Mouse (Mus musculus): ENCODE data around the gene Gorasp2. TPM values are rescaled to one million over a fixed set of nuclear protein-coding genes. Genes with fewer than 3 reads are reported as not detected.

Gene Gorasp2
- polyA plus RNA-seq, 1 experiment from 2014 or later: 138 TPM

DNA sequence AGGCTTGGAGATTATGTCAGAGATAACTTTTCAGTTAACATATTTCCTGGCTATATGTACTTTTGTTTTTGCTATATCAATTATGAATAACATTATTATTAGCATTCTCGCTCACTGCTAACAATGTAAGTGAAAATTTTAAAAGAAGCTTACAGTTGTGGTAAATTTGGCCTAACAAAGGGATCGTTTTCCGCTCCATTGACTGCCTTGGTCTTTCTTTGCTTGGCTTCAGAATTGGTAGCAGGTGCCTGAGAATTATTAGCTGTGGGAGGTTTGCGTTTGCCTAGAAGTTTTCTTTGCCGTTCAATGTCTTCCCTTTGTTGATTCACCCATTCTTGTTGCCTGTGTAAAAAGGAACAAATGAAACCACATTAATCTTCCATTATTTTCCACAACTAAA lies 80.5 kb downstream of the Gorasp2 start:
- Histone ChIP-seq H3K27me3 (ENCODE audit: control insufficient read depth, insufficient read depth, low read length) (no peaks in the 10 kb centered on the region), H3K27ac (replicated peaks in 1 of 2; ENCODE audit: control insufficient read depth in 1 of 2, insufficient read depth in 1 of 2, low read depth in 2 of 2, low read length in 2 of 2) (no peak overlapping the region), H3K36me3 (ENCODE audit: control insufficient read depth, insufficient read depth, low read length) (peaks cover 82% of the 10 kb centered on the region), H3K4me1 (ENCODE audit: control insufficient read depth in 2 of 2, insufficient read depth in 2 of 2, low read length in 2 of 2) (no peaks in the 10 kb centered on the region), H3K9ac (ENCODE audit: low read length) (no peak overlapping the region), H3K9me3 (ENCODE audit: control insufficient read depth, low read length) (no peaks in the 10 kb centered on the region), H3K4me3 (ENCODE audit: control insufficient read depth in 1 of 2, insufficient read depth in 1 of 2, low read depth in 1 of 2, low read length in 2 of 2) (no peak overlapping the region), H3K4me2 (ENCODE audit: low read length) (no peak overlapping the region)
- ATAC-seq (ENCODE audit: insufficient number of reproducible peaks, insufficient read depth, low FRiP score, low read depth): no peak
- 92% methylated on average over 5 of the region's 5 CpGs for WGBS

GRCm38 (mm10) chr2:70742588-70742987 lies 81.2 kb downstream of the Gorasp2 start:
- Histone ChIP-seq H3K9me3 (ENCODE audit: control insufficient read depth, low read length) (no peaks in the 10 kb centered on the region), H3K4me1 (ENCODE audit: control insufficient read depth in 2 of 2, insufficient read depth in 2 of 2, low read length in 2 of 2) (no peaks in the 10 kb centered on the region), H3K4me3 (ENCODE audit: control insufficient read depth in 1 of 2, insufficient read depth in 1 of 2, low read depth in 1 of 2, low read length in 2 of 2) (no peak overlapping the region), H3K27me3 (ENCODE audit: control insufficient read depth, insufficient read depth, low read length) (no peaks in the 10 kb centered on the region), H3K27ac (replicated peaks in 1 of 2; ENCODE audit: control insufficient read depth in 1 of 2, insufficient read depth in 1 of 2, low read depth in 2 of 2, low read length in 2 of 2) (no peak overlapping the region), H3K9ac (ENCODE audit: low read length) (no peak overlapping the region), H3K4me2 (ENCODE audit: low read length) (no peak overlapping the region), H3K36me3 (ENCODE audit: control insufficient read depth, insufficient read depth, low read length) (peaks cover 80% of the 10 kb centered on the region)
- WGBS: 73% methylated on average over 2 of the region's 2 CpGs
- ATAC-seq (ENCODE audit: insufficient number of reproducible peaks, insufficient read depth, low FRiP score, low read depth): no peak

GRCm38 (mm10) chr2:70751655-70752054 lies 90.3 kb downstream of the Gorasp2 start:
- H3K9me3 ChIP-seq (ENCODE audit: control insufficient read depth, low read length): no peaks in the 10 kb centered on the region
- H3K36me3 ChIP-seq (ENCODE audit: control insufficient read depth, insufficient read depth, low read length): peaks cover 52% of the 10 kb centered on the region
- no peaks in the 10 kb centered on the region for H3K27me3 ChIP-seq (ENCODE audit: control insufficient read depth, insufficient read depth, low read length)
- 95% methylated on average over 2 of the region's 2 CpGs for WGBS
- no peaks in the 10 kb centered on the region for H3K4me1 ChIP-seq (ENCODE audit: control insufficient read depth in 2 of 2, insufficient read depth in 2 of 2, low read length in 2 of 2)
- no peak for ATAC-seq (ENCODE audit: insufficient number of reproducible peaks, insufficient read depth, low FRiP score, low read depth)
- no peak overlapping the region for H3K4me3 ChIP-seq (ENCODE audit: control insufficient read depth in 1 of 2, insufficient read depth in 1 of 2, low read depth in 1 of 2, low read length in 2 of 2)
- H3K4me2 ChIP-seq (ENCODE audit: low read length): no peak overlapping the region
- no peak overlapping the region for H3K9ac ChIP-seq (ENCODE audit: low read length)
- no peak overlapping the region for H3K27ac ChIP-seq (replicated peaks in 1 of 2; ENCODE audit: control insufficient read depth in 1 of 2, insufficient read depth in 1 of 2, low read depth in 2 of 2, low read length in 2 of 2)

GRCm38 (mm10) chr2:70752149-70752548 lies 90.8 kb downstream of the Gorasp2 start:
- H3K36me3 ChIP-seq (ENCODE audit: control insufficient read depth, insufficient read depth, low read length): peaks cover 53% of the 10 kb centered on the region
- ATAC-seq (ENCODE audit: insufficient number of reproducible peaks, insufficient read depth, low FRiP score, low read depth): no peak
- H3K9ac ChIP-seq (ENCODE audit: low read length): no peak overlapping the region
- H3K27ac ChIP-seq (replicated peaks in 1 of 2; ENCODE audit: control insufficient read depth in 1 of 2, insufficient read depth in 1 of 2, low read depth in 2 of 2, low read length in 2 of 2): no peak overlapping the region
- H3K27me3 ChIP-seq (ENCODE audit: control insufficient read depth, insufficient read depth, low read length): no peaks in the 10 kb centered on the region
- no peaks in the 10 kb centered on the region for H3K9me3 ChIP-seq (ENCODE audit: control insufficient read depth, low read length)
- H3K4me1 ChIP-seq (ENCODE audit: control insufficient read depth in 2 of 2, insufficient read depth in 2 of 2, low read length in 2 of 2): no peaks in the 10 kb centered on the region
- no peak overlapping the region for H3K4me3 ChIP-seq (ENCODE audit: control insufficient read depth in 1 of 2, insufficient read depth in 1 of 2, low read depth in 1 of 2, low read length in 2 of 2)
- no peak overlapping the region for H3K4me2 ChIP-seq (ENCODE audit: low read length)
- 92% methylated on average over 5 of the region's 5 CpGs for WGBS

Other genes with a start within 250 kb of the Gorasp2 start
- 0.12 and 0.27 TPM in 2 replicates for gene Sp5, start 186.7 kb upstream of the Gorasp2 start, polyA plus RNA-seq (2014; fragmentation: Nextera tagmentation; extraction: Ambion mirVana)
- 0.36 and 1.0 TPM in 2 replicates for gene Erich2, start 152.8 kb upstream of the Gorasp2 start, polyA plus RNA-seq (2014; fragmentation: Nextera tagmentation; extraction: Ambion mirVana)
- gene Gad1, start 108.5 kb upstream of the Gorasp2 start, polyA plus RNA-seq (2014; fragmentation: Nextera tagmentation; extraction: Ambion mirVana): 0.23 and 0.26 TPM in 2 replicates
- 3.9 and 4.4 TPM in 2 replicates for gene Gm26558, start 532 bp downstream of the Gorasp2 start, polyA plus RNA-seq (2014; fragmentation: Nextera tagmentation; extraction: Ambion mirVana)
- gene Tlk1, start 164.2 kb downstream of the Gorasp2 start, polyA plus RNA-seq (2014; fragmentation: Nextera tagmentation; extraction: Ambion mirVana): 37.2 and 41.0 TPM in 2 replicates

Measured in heart, embryonic 14.5 days (tissue).